Mouse (Mus musculus): ENCODE results near the gene Harbi1. TPM values are rescaled to one million over a fixed set of nuclear protein-coding genes. Genes with fewer than 3 reads are reported as not detected.

Gene Harbi1
- polyA plus RNA-seq, 1 experiment from 2014 or later: 16.7 TPM

DNA sequence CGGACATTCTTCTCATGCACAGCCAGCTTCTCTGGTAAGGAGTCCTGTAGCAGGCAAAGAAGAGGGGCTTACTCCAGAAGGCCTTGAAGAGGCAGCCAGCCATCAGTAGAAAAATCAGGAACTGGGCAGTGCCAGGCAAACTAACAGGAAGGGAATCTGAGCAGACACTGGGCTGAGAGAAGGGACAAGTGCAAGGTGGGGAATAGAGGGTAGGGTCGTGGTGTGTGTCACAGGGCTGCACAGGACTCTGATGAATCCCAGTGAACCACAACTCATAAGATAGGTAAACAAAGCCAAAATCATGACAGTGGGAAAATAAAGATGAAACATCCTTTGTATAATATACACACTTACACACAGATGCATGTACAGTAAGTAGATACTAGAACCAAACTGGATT, 34.2 kb upstream of the Harbi1 start:
- H3K4me1 ChIP-seq (ENCODE audit: control insufficient read depth, insufficient read depth, low read depth, low read length): no peaks in the 10 kb centered on the region
- no peak overlapping the region for H3K27ac ChIP-seq (ENCODE audit: low read depth, low read length)
- H3K9ac ChIP-seq (ENCODE audit: low read depth, low read length): no peak overlapping the region
- no peaks in the 10 kb centered on the region for H3K27me3 ChIP-seq (replicated peaks; ENCODE audit: control insufficient read depth, insufficient read depth, low read length)
- H3K9me3 ChIP-seq (ENCODE audit: control insufficient read depth, low read length): no peaks in the 10 kb centered on the region
- no peak overlapping the region for H3K4me2 ChIP-seq (ENCODE audit: low read length)
- ATAC-seq: no peak
- H3K36me3 ChIP-seq (ENCODE audit: control insufficient read depth, insufficient read depth, low read length): peaks cover 33% of the 10 kb centered on the region
- H3K4me3 ChIP-seq (ENCODE audit: low read length): no peak overlapping the region
- 90% methylated on average over 2 of the region's 2 CpGs for whole genome bisulfite sequencing

DNA sequence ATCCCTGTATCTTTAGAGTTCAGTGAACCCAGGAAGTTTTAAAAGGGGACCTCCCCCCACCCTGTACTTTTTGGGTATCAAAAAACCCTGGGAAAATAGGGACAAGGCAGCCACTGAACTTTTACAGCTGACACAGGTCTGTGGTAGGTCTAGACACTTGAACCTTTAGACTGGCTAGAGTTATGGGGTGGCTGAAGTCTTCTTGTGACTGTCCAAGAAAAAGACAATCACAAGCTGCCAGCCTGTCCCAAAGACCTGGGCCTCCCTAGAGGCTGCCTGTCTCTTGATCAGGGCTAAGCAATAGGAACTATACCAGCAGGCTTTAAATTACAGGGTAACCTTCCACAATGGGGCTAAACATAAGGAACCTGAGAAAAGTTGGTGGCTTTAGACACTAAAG, 33.7 kb upstream of the Harbi1 start:
- no peaks in the 10 kb centered on the region for H3K9me3 ChIP-seq (ENCODE audit: control insufficient read depth, low read length)
- H3K27me3 ChIP-seq (replicated peaks; ENCODE audit: control insufficient read depth, insufficient read depth, low read length): no peaks in the 10 kb centered on the region
- H3K4me1 ChIP-seq (ENCODE audit: control insufficient read depth, insufficient read depth, low read depth, low read length): no peaks in the 10 kb centered on the region
- no peak overlapping the region for H3K27ac ChIP-seq (ENCODE audit: low read depth, low read length)
- no peak overlapping the region for H3K4me3 ChIP-seq (ENCODE audit: low read length)
- no peak overlapping the region for H3K4me2 ChIP-seq (ENCODE audit: low read length)
- no peak overlapping the region for H3K9ac ChIP-seq (ENCODE audit: low read depth, low read length)
- peaks cover 33% of the 10 kb centered on the region for H3K36me3 ChIP-seq (ENCODE audit: control insufficient read depth, insufficient read depth, low read length)
- ATAC-seq: no peak

DNA sequence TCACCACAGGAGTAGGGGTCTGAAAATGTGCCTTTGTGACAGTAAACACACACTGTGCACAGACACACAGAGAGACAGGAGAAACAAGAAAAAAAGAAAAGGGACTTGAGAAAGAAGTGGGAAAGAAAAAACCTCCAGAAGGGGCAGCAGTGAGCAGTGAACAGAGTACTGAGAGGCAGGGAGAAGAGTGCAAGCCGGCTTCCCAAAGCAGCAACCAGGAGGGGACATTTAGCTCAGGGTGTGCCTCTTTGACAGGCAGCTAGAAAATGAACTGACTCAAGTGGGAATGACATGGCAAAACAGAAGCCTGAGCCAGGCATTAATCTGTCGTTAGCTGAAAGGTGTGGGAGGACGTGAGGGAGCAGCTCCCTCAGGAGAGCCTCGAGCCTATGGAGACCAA, 27.8 kb upstream of the Harbi1 start:
- Histone ChIP-seq H3K4me3 (ENCODE audit: low read length) (no peak overlapping the region), H3K4me1 (ENCODE audit: control insufficient read depth, insufficient read depth, low read depth, low read length) (no peaks in the 10 kb centered on the region), H3K9ac (ENCODE audit: low read depth, low read length) (no peak overlapping the region), H3K36me3 (ENCODE audit: control insufficient read depth, insufficient read depth, low read length) (peaks cover 15% of the 10 kb centered on the region), H3K27me3 (replicated peaks; ENCODE audit: control insufficient read depth, insufficient read depth, low read length) (no peaks in the 10 kb centered on the region), H3K27ac (ENCODE audit: low read depth, low read length) (no peak overlapping the region), H3K4me2 (ENCODE audit: low read length) (no peak overlapping the region), H3K9me3 (ENCODE audit: control insufficient read depth, low read length) (no peaks in the 10 kb centered on the region)
- peak; percentile 56; the same call in 1 of the 2 replicates for ATAC-seq
- 55% methylated on average over 4 of the region's 4 CpGs for WGBS

DNA sequence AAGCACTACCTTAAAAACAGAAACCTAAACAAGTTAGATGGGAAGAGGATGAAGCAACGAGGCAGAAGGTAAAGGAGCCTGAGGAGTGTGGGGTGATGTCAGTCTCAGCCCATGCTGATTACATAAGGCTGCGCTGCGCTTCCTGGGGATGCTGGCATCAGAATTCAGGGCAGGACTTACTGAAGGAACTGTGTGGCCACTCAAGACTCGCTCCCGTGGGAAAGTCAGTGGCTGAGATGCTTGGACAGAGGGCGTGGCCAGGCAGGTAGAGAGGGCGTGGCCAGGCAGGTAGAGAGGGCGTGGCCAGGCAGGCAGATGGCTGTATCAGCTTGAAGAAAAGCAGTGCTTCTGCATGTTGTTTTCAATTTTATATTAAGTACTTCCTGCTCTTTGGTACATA, 26.7 kb upstream of the Harbi1 start:
- Histone ChIP-seq H3K9me3 (ENCODE audit: control insufficient read depth, low read length) (no peaks in the 10 kb centered on the region), H3K36me3 (ENCODE audit: control insufficient read depth, insufficient read depth, low read length) (peaks cover 13% of the 10 kb centered on the region), H3K4me1 (ENCODE audit: control insufficient read depth, insufficient read depth, low read depth, low read length) (no peaks in the 10 kb centered on the region), H3K9ac (ENCODE audit: low read depth, low read length) (no peak overlapping the region), H3K27me3 (replicated peaks; ENCODE audit: control insufficient read depth, insufficient read depth, low read length) (no peaks in the 10 kb centered on the region), H3K27ac (ENCODE audit: low read depth, low read length) (no peak overlapping the region), H3K4me2 (ENCODE audit: low read length) (no peak overlapping the region), H3K4me3 (ENCODE audit: low read length) (no peak overlapping the region)
- 82% methylated on average over 8 of the region's 8 CpGs for WGBS
- no peak for ATAC-seq

DNA sequence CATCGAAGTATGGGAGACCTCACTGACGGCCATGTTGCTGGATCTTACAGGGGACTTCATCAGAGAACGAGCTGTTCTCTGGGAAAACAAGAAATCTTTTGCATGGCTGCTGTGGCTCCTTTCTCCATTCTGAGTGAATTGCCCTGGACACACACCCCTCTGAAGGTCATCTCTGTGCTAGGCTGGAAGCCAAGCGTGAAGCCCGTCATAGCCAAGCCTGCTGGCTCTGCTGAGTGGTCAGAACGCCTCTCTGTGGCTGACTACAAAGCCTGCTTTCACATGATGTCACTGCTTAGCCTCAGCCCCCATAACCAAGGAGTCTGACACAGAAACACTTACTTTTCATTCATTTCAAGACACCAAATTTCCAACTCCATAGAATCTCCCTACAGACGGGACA, 21.2 kb upstream of the Harbi1 start:
- Histone ChIP-seq H3K27me3 (replicated peaks; ENCODE audit: control insufficient read depth, insufficient read depth, low read length) (no peaks in the 10 kb centered on the region), H3K9me3 (ENCODE audit: control insufficient read depth, low read length) (no peaks in the 10 kb centered on the region), H3K27ac (ENCODE audit: low read depth, low read length) (no peak overlapping the region), H3K4me2 (ENCODE audit: low read length) (no peak overlapping the region), H3K9ac (ENCODE audit: low read depth, low read length) (no peak overlapping the region), H3K36me3 (ENCODE audit: control insufficient read depth, insufficient read depth, low read length) (peaks cover 16% of the 10 kb centered on the region), H3K4me1 (ENCODE audit: control insufficient read depth, insufficient read depth, low read depth, low read length) (no peaks in the 10 kb centered on the region), H3K4me3 (ENCODE audit: low read length) (no peak overlapping the region)
- WGBS: 84% methylated on average over 7 of the region's 7 CpGs
- ATAC-seq: no peak

DNA sequence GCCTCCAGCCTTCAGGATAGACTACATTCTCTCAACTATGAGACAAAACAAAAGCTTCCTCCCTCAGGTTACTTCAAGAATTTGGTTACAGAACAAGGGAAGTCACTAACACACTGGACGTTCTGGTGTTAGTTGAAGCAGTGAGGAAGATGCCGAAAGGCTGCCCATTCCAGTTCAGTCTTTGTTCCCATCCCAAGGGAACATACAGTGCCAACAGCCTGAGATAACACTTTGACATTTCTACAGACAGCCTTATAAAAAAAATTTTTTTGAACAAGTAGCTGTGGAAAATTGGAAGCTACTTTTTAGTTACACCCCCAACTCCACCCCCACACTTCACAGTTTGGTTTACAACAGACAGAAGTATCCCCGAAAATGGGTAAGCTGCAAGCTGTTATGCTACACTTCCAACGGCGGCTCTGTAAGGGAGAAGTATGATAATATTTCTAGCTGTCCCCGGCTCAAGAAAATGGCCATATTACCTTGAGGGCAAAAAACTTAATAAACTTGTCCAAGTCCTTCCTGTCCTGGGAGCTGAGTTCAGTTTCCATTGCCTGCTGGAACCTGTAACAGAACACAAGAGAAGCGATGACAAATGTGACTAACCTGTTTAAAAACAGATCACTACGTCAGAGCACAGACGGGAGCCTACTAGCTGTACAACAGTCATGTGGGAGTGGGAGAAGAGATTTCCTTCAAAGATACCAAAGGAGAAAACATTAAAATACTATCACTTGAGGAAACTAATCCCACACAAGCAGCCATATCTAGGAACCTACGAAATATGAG, 15.0 kb upstream of the Harbi1 start:
- H3K9me3 ChIP-seq (ENCODE audit: control insufficient read depth, low read length): no peaks in the 10 kb centered on the region
- H3K9ac ChIP-seq (ENCODE audit: low read depth, low read length): no peak overlapping the region
- H3K4me1 ChIP-seq (ENCODE audit: control insufficient read depth, insufficient read depth, low read depth, low read length): no peaks in the 10 kb centered on the region
- H3K27me3 ChIP-seq (replicated peaks; ENCODE audit: control insufficient read depth, insufficient read depth, low read length): no peaks in the 10 kb centered on the region
- H3K4me2 ChIP-seq (ENCODE audit: low read length): no peak overlapping the region
- H3K27ac ChIP-seq (ENCODE audit: low read depth, low read length): no peak overlapping the region
- ATAC-seq: no peak
- no peak overlapping the region for H3K4me3 ChIP-seq (ENCODE audit: low read length)
- peaks cover 6% of the 10 kb centered on the region; the same call in 1 of the 2 replicates for H3K36me3 ChIP-seq (ENCODE audit: control insufficient read depth, insufficient read depth, low read length)
- 94% methylated on average over 10 of the region's 10 CpGs for WGBS

DNA sequence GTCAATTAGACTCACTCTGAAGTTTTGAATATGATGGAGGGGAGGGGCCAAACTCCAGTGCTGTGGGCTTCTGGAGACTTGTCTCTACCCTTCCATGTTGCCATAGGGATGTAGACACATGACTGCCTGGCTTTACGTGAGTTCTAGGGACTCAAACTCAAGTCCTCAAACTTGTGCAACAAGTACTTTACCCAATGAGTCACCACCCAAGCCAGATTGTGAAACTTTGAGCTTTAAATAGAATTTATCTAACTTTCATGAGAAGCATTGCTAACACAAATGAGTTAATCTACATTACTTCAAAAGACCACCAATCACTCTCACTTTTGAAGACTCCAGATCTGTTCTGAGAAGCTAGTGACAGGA, 14.4 kb upstream of the Harbi1 start:
- 91% methylated on average over 1 of the region's 1 CpGs for WGBS
- ATAC-seq: no peak
- Histone ChIP-seq H3K4me1 (ENCODE audit: control insufficient read depth, insufficient read depth, low read depth, low read length) (no peaks in the 10 kb centered on the region), H3K9ac (ENCODE audit: low read depth, low read length) (no peak overlapping the region), H3K27ac (ENCODE audit: low read depth, low read length) (no peak overlapping the region), H3K4me2 (ENCODE audit: low read length) (no peak overlapping the region), H3K27me3 (replicated peaks; ENCODE audit: control insufficient read depth, insufficient read depth, low read length) (no peaks in the 10 kb centered on the region), H3K9me3 (ENCODE audit: control insufficient read depth, low read length) (no peaks in the 10 kb centered on the region), H3K36me3 (ENCODE audit: control insufficient read depth, insufficient read depth, low read length) (peaks cover 4% of the 10 kb centered on the region; the same call in 1 of the 2 replicates), H3K4me3 (ENCODE audit: low read length) (no peak overlapping the region)

DNA sequence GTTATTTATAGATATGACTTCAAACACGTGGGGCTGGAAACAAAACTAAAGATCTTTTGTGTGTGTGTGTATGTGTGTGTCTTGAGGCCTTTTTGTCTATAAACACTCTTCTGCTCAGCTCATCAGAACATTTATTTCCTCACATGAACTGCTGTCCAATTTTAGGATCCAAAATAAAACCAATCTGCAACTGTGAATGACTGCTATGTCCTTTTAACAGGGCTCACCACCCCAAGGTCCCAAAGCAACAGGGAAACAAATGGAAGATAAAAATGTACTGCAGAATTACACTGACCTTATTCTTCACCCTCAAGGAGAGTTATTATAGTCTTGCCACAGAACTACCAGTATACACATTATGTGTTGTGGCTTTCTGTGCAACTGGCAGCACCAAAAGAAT, 11.4 kb upstream of the Harbi1 start:
- Histone ChIP-seq H3K4me1 (ENCODE audit: control insufficient read depth, insufficient read depth, low read depth, low read length) (no peaks in the 10 kb centered on the region), H3K27me3 (replicated peaks; ENCODE audit: control insufficient read depth, insufficient read depth, low read length) (no peaks in the 10 kb centered on the region), H3K9ac (ENCODE audit: low read depth, low read length) (no peak overlapping the region), H3K9me3 (ENCODE audit: control insufficient read depth, low read length) (no peaks in the 10 kb centered on the region), H3K36me3 (ENCODE audit: control insufficient read depth, insufficient read depth, low read length) (peaks cover 3% of the 10 kb centered on the region; the same call in 1 of the 2 replicates), H3K4me3 (ENCODE audit: low read length) (no peak overlapping the region), H3K27ac (ENCODE audit: low read depth, low read length) (no peak overlapping the region), H3K4me2 (ENCODE audit: low read length) (no peak overlapping the region)
- ATAC-seq: no peak
- WGBS: 88% methylated on average over 1 of the region's 1 CpGs

DNA sequence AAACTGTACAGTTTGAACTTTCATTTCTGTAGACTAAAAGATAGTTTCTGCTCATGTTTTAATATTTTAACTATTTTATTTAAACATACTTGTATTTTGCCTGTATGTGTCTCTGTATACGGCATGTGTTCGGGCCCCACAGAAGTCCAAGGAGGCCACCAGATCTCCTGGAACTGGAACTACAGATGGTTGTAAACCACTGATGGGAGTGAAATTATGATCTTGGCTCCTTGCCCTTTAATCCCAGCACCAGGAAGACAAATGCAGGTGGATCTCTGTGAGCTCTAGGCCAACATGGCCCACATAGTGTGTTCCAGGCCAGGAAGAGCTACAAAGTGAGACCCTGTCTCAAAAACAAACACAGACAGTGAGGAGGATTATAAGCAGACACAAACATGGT, 9.3 kb upstream of the Harbi1 start:
- H3K27ac ChIP-seq (ENCODE audit: low read depth, low read length): no peak overlapping the region
- no peak overlapping the region for H3K4me2 ChIP-seq (ENCODE audit: low read length)
- WGBS: 94% methylated on average over 2 of the region's 2 CpGs
- no peak overlapping the region for H3K4me3 ChIP-seq (ENCODE audit: low read length)
- ATAC-seq: no peak
- no peak overlapping the region for H3K9ac ChIP-seq (ENCODE audit: low read depth, low read length)
- H3K36me3 ChIP-seq (ENCODE audit: control insufficient read depth, insufficient read depth, low read length): no peaks in the 10 kb centered on the region
- no peaks in the 10 kb centered on the region for H3K4me1 ChIP-seq (ENCODE audit: control insufficient read depth, insufficient read depth, low read depth, low read length)
- no peaks in the 10 kb centered on the region for H3K27me3 ChIP-seq (replicated peaks; ENCODE audit: control insufficient read depth, insufficient read depth, low read length)
- no peaks in the 10 kb centered on the region for H3K9me3 ChIP-seq (ENCODE audit: control insufficient read depth, low read length)
